Mouse (Mus musculus): ENCODE results near the gene Myt1l. TPM values are rescaled to one million over a fixed set of nuclear protein-coding genes. Genes with fewer than 3 reads are reported as not detected.
A peak's percentile ranks its signal among the peaks of the same experiment; 100 is the strongest.

The Myt1l gene
- total RNA-seq, 2 experiments from 2014 or later: 202 to 240 TPM

DNA sequence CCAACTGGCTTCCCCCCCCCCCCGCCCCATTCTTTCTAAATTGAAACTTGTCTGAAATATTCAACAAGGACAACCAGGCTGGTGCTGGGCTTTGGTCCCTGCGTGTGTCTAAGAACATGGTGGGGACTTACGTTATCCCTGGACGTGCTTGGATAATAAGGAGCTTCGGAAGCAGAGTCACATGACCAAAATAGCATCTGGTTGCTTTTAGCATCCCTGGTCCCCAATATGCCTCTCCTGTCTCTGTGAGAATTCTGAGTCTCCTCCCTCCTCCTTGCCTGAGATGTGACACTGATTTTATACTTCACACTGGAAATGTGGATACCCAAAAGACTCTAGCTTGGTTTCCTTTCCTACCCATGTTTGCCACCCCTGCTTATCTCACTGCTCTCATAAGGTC, 31.6 kb downstream of the Myt1l start:
- no peak for DNase-seq (ENCODE audit: extremely low spot score in 1 of 2, low spot score in 1 of 2)

DNA sequence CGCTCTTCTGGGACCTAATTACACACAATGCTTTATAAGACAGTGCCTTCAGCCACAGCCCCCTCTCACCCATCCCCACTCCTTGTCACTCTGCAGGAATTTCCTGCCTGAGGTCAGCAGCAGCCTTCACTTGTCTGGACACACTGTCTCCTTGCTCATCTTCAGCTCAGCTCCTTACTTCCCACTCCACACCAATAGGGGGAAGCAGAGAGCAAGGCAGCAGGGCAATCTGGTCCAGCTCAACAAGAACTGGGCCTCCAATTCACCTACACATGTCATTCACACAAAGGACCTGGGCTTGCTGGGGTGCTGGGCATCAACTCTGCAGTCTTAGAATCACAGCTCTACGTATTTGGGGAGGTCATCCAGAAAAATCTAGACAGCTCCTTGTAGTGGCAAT, 33.0 kb downstream of the Myt1l start:
- DNase-seq (ENCODE audit: extremely low spot score in 1 of 2, low spot score in 1 of 2): no peak

DNA sequence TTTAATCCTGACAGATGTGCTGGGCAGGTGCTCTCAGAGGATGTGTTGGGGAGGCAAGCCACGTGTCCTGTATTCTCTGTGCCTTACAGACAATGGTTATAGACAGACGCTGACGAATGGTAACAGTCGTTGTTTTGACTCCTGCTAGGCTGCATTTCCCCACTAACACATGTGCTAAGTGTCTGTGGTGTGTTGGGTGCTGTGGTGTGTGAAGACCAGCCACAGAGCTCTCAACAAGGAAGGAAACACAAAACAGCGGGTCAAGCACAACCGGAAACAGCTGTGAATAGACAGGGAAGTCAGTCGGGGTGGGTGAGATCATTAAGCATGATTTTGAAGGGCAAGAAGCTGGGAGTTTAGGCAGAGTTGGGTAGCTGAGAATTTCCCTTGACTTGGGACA, 41.1 kb downstream of the Myt1l start:
- no peak for DNase-seq (ENCODE audit: extremely low spot score in 1 of 2, low spot score in 1 of 2)

DNA sequence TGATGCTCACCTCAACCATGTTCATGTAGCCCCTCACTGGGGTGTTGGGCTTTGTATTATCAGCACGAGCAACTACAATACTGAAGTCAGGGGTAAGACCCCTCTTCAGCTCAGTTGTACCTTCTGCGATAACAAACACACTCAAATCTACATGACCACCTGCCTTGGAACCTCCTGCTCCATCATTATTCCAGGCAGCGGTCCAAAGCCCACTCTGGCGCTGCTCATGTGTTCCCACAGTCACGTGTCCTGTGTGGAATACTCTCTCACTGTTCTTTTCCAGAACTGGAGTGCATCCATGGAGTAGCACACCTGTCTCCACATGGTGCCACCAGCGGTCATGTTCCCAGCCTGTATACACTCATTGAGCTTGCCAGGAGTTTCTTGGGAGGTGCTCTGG, 42.2 kb downstream of the Myt1l start:
- DNase-seq (ENCODE audit: extremely low spot score in 1 of 2, low spot score in 1 of 2): no peak

DNA sequence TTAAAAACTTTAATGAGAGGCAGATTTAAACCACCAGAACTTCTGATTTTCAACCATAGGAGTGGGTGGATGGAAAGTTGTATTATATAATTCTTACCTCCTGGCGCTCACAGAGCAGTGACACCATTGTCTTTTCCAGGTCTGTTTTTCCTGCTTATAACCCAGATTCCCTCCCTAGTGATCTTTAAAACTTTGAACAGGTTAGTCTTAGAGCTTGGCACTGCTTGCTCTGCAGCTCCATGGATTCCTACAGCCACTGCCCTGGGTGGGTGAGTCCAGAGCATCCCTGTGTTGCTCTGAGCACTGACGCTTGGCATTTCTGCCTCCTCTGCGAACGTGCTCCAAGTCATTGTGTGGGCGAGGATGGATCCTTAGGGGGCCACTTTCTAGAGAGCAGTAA, 43.4 kb downstream of the Myt1l start:
- DNase-seq (ENCODE audit: extremely low spot score in 1 of 2, low spot score in 1 of 2): no peak

DNA sequence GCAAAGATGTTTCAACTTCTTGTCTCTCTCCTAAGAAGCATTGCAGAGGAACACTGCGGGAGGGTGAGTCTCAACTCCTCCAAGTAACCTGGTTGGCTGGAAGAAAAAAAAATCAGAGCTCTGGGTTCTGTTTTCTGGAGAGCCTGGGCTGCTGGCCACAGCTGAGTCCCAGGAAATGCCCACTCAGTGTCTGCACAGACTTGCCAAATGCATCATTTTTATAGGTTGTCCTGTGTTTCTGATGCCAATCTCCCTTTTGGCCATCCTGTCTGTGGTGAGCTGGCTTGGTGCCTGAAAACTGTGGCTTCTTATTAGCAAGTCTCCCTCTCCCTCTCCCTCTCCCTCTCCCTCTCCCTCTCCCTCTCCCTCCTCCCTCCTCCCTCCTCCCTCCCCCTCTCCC, 65.6 kb downstream of the Myt1l start:
- DNase-seq (ENCODE audit: extremely low spot score in 1 of 2, low spot score in 1 of 2): no peak

DNA sequence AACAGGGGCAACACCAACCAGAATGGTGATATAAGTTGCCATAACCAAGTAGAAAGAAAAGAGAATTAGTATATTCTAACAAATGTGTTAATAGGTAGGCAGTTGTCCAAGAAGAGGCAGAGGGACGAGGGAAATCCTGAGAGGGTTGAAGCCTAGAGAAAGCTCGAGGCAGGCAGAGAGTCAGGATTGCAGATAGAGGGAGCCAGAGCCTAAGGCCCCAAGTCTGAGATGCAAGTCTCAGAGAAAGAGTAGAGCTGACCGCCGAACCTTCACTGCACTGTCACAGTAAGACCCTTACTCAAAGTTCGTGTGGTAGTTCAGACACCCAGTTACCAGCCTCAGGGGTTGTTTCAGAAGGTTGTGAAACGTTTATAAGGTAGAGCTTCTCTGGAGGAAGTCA, 71.7 kb downstream of the Myt1l start:
- DNase-seq (ENCODE audit: extremely low spot score in 1 of 2, low spot score in 1 of 2): no peak

DNA sequence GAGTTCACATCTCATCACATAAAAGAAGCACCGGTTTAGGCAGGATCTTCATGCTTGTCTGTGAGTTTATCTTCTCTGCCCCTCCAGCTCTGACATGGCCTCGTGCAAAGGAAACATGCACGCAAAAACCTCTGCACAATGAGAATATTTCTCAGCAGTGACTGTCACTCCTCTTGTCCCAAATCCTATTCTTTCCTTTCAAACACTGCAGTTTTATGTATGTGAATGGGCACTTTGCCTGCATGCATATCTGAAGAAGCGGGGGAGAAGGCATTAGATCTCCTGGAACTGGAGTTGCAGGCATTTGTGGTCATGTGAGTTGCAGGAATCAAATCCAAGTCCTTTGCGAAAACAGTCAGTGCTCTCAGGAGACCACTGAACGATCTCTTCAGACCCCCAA, 73.0 kb downstream of the Myt1l start:
- DNase-seq (ENCODE audit: extremely low spot score in 1 of 2, low spot score in 1 of 2): no peak

DNA sequence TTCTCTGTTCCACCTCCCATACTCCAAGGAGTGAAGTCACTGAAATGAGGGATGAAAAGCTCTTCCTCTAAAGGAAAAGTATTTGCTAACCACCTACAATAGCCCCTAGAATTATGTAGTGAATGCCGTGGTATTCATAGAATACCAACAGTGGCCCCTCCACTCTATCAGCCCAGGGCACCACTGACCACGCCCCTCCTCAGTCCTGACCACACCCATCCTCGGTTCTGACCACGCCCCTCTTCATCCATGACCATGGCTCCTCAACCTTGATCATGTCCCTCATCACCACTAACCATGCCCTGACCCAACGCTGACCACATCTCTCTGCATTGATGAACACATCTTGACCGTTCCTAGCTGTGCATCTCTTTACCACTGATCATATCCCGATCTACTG, 76.5 kb downstream of the Myt1l start:
- no peak for DNase-seq (ENCODE audit: extremely low spot score in 1 of 2, low spot score in 1 of 2)

DNA sequence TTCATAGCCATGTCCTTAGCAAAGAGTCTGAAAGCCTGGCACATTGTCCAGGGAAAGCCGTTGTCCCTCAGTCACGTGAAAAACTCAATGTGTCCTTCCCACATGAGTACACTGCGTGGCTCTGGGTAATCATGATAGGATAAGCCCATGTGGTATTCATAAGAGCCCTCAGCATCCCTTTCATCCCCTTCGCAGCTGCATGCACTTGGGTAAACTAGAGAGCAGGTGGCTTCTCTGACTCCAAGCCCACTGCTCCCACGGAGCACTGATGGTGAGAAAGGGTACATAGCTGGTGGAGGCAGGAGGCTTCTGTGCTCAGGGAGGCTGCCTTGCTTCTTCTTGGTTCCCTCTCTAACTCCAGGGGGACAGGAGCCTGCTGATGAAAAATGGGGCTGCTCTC, 76.9 kb downstream of the Myt1l start:
- DNase-seq (ENCODE audit: extremely low spot score in 1 of 2, low spot score in 1 of 2): no peak

DNA sequence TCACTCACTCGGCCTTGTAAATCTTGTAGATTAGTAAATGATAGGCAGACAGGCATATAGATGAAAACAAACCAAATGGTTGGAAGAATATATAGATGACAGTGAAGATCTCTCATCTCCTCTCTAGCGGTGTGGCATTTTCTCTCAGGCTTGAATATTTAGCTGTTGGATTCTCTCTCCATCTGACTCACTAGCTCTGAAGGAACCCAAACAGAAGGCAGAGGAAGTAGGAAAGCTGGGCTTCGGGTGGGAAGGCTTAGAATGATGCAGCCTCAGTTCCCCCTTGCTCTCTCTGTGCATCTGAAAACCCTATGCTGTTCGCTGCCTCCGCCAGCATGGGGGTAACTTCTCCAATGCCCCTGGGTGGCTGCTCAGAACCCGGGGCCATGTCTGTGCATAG, 78.0 kb downstream of the Myt1l start:
- no peak for DNase-seq (ENCODE audit: extremely low spot score in 1 of 2, low spot score in 1 of 2)

DNA sequence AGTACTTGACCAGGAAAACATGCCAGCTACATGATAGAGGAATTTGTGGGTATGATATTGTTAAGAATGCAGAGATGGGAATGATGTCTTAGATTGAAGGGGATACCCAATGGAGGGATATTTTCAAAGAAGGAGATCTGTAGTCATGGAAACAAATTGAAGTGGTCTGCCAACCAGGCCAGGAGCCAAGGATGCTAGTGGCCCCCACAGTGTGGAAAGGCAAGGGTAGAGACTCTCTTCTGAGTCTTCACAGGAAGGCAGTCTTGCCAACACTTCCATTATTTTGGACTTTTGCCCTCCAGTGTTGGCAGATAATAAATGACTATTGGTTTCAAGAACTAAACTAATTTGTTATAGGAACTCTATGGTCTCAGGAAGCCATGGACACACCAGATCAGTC, 89.6 kb downstream of the Myt1l start:
- DNase-seq (ENCODE audit: extremely low spot score in 1 of 2, low spot score in 1 of 2): no peak

DNA sequence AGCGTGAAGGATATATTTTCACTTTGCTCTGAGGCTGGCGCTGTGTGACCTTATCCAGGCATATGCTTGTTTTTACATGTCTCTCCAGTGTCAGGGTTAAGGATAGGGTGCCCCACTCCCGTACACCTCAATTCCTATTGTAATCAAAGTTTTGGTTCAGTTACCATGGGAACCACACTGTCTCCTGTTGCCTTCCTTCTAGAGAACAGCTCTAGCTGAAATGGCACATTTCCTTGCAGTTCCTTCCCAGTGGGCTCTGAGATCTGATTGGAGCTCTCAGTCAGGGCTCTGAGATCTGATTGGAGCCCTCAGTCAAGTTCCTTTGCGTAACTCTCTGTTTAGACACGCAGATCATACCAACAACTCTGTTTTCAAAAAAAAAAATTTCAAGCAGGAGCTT, 93.3 kb downstream of the Myt1l start:
- DNase-seq (ENCODE audit: extremely low spot score in 1 of 2, low spot score in 1 of 2): no peak

DNA sequence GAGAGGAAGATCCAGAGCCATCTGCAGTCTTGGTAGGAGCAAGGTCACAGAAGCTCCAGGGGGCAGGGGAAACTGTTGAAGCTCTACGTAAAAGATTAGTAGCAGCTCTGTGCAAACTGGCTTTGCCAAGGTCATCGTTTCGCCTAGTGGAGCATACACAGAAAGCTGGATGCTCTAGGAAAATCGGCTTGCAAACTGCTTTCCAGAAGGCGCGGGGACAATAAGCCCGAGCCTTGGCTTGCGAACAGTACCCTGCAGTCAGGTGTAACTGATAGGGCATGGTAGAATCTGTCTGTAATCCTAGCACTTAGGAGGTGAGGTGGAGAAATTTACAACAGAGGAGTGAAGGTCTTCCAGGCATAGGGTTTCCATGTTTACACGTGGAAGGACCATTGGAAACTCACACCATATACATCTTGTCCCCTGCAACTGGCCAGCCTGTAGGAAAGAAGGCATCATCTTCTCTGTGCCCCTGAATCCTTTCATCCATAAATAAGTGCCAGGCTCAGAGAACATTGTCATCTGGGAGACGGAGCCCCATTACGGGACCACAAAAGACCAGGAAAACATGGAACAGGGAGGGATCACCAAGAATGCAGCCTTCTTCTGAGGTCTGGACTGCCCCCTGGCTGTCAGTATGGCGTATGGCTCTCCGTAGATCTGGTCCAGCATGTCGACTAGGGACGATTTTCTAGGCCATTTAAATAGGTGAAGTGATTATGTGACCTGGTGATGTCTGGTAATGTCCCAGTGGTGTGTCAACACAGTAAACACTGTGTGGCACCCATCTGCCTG, 100.0 kb downstream of the Myt1l start:
- no peak for DNase-seq (ENCODE audit: extremely low spot score in 1 of 2, low spot score in 1 of 2)

DNA sequence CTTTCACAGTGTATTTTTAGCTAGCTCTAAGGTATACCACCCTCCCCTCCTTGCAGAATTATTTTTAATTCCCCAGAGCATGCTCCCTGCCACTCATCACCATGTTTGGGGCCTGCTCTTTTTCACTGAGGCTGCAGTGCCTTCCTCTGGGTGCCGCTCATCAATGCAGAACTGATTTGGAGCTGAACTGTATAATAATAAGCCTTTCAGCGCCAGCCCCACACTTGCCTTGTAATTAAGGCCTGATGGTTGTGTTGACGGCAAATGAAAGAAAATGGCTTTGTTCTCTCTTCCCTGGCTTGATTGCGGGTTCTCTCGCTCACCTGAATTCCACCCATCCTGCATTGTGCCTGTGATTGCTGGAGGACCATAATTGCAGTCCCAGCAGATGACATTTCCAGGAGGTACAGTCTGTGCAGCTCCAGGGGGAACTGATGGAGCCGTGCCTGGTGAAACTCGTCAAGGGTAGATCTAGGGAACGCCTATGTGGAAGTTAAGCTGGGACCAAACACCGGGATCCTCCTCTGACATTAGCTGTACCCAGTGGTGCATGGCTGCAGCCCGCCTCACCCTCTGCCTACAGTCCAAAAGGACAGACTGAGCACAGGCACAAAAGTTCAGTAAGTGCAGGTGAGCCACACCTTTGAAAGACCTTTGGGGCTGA, 101.8 kb downstream of the Myt1l start:
- DNase-seq (ENCODE audit: extremely low spot score in 1 of 2, low spot score in 1 of 2): peak in 1 of 2 experiments; percentile 40

DNA sequence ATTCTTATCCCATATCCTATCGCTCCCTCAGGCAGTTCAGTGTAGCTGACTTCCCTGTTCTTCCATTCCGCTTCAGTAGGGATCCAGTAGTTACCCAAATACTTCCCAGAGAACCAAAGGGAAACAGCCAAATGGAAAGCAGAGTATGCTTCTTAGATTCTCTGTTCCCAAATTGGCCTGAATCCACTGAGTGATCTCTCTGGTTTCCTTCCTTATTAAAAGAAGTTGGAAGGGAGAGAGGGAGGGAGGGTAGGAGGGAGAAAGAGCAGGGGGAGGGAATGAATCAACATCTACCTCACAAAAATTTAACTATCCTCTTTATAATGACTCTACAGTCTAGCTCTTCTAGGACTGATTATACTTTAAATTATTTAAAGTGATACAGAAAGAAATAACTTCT, 106.3 kb downstream of the Myt1l start:
- DNase-seq (ENCODE audit: extremely low spot score in 1 of 2, low spot score in 1 of 2): no peak

DNA sequence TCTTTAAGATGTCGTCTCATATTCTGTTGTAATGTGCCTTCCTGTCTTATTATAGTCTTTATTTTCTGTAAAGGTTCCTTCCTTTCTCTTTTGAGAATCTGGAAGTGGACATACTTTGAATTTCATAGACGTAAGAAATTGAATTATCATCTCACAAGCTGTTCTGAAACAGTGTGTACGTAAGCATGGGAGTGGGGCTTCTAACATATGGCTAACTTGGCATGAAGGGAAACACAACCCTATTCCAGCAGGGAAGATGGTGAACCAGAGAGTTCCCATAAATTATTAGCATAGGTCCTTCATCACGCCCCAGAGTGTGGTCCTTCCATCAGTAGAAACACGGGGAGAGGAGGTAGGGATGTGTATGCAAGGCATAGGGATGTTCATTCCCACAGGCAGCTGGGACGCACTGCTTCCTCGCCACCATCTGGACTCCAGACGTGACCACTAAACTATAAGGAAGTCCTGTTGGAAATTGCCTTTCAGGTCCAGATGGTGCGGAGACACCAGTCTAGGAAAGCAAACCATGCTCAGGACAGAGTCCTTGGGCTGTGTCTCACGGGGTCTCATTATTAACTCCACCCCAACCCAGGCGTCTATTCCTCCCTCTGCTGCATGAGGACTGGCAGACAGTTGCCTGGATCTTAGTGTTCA, 111.5 kb downstream of the Myt1l start:
- no peak for DNase-seq (ENCODE audit: extremely low spot score in 1 of 2, low spot score in 1 of 2)

DNA sequence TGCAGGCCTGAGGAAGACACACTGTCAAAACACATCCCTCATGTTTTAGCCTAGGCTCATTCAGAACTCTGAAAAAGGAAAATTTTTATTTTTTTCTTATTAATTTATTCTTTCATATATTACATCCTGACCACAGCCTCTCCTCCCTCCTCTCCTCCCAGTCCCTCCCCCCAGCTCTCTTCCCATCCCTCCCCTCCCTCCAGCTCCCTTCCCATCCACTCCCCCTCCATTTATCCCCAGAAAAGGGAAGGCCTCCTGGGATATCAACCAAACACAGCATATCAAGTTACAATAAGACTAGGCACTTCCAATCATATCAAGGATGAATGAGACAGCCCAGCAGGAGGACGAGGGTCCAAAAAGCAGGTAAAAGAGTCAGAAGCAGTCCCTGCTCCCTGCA, 112.0 kb downstream of the Myt1l start:
- no peak for DNase-seq (ENCODE audit: extremely low spot score in 1 of 2, low spot score in 1 of 2)

DNA sequence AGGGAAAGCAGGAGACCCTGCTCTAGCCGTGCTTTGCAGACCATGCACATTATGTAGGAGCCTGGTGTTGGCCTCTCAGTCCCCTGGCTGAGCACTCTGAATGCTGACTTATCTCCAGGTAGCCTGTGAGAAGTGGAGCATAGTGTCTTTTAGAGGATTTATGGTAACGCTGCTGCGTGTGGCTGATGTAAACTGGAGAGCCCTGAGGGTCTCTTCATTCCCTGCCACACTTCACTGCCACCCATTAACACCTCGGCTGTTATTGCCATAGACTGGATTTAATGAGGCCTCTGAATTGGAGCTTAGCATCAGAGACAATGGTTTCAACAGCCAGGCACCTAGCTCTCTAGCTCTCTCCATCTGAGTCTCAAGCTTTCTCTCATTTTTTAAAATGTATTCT, 114.7 kb downstream of the Myt1l start:
- no peak for DNase-seq (ENCODE audit: extremely low spot score in 1 of 2, low spot score in 1 of 2)

DNA sequence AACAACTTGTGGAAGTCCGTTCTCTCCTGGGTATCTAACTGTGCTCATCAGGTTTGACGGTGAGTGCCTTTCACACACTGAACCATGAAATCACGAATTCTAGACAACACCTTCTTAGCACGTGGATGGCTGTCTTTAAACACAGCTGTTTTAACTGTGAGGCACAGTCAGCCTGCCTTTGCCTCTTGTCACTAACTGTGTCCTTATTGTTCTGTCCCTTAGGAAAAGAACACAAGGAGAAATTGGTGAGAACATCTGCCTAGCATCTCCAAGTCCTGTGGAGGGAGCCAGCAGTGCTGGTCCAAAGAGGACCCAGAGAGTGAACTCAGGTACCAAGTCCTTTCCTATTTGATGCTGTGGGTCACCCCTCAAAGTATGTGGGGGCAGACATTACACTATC, 115.9 kb downstream of the Myt1l start:
- DNase-seq (ENCODE audit: extremely low spot score in 1 of 2, low spot score in 1 of 2): no peak

DNA sequence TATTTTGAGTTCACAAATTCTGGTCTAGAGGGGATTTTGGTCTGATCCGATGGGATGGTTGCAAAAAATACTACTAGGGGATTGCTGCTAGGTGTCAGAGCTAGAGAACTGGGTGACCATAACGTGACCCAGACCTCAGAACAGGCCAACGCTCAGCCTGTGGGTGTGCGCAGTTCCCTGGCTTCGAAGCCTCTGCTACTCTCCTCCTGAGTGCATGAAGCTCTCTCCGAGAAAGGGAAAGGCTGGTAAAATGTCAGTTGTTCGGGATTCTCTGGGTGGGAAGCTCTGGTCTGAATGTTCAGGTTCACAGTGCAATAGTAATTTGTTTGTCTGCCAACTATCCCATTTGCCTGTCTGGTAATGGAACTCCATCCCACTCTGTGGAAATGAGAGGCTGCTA, 116.5 kb downstream of the Myt1l start:
- no peak for DNase-seq (ENCODE audit: extremely low spot score in 1 of 2, low spot score in 1 of 2)
